Mouse (Mus musculus) E14TG2a.4 (cell line): Measurements from ENCODE around the gene Csf2.
"Not testable (repeated sequence)": the region's sequence is repeated elsewhere in the genome, so short reads cannot be mapped to it uniquely, and the experiment has no call there.

Experiments used
- H3K27me3 ChIP-seq: 2 replicates; pipeline ENCODE4 v1.6.1; 2014; ENCODE audit warnings: low read length, control low read depth; ENCODE audit not compliant: insufficient read depth
- H3K36me3 ChIP-seq: 2 replicates; pipeline ENCODE4 v1.6.1; 2014; ENCODE audit warnings: low read length, control low read depth; ENCODE audit not compliant: insufficient read depth
- H3K4me1 ChIP-seq: replicated peaks from 2 replicates; pipeline ENCODE4 v1.6.1; 2014; ENCODE audit warnings: low read depth, low read length, control low read depth
- H3K4me3 ChIP-seq: replicated peaks from 2 replicates; pipeline ENCODE4 v1.5.1; 2014; ENCODE audit warnings: mild to moderate bottlenecking, low read length
- H3K9me3 ChIP-seq: 2 replicates; pipeline ENCODE4 v1.6.1; 2014; ENCODE audit warnings: low read length, control low read depth
- CTCF ChIP-seq: conservative IDR thresholded peaks from 2 replicates; pipeline ENCODE4 v1.5.1; 2014; ENCODE audit warnings: low read length
- NANOG ChIP-seq: IDR thresholded peaks from 2 replicates; pipeline ENCODE4 v1.6.1; 2014; ENCODE audit warnings: borderline replicate concordance, low read length, mixed read lengths
- POU5F1 ChIP-seq: IDR thresholded peaks from 2 replicates; pipeline ENCODE4 v1.6.1; 2014; ENCODE audit warnings: low read length, borderline replicate concordance

Gene Csf2

GRCm38 (mm10) chr11:54248940-54249717 is at the start of gene Csf2:
Gene Csf2 (minus strand): TSS chr11:54249667.
- H3K4me3 ChIP-seq, result no peak within 1 kb of the TSS
- peaks cover 5% of the 10 kb centered on the region; the same call in 1 of the 2 replicates for H3K27me3 ChIP-seq
- TF ChIP-seq POU5F1 (no peak), CTCF (no peak), NANOG (no peak)
- H3K36me3 ChIP-seq, result no peaks in the 10 kb centered on the region
- peaks cover 6% of the 10 kb centered on the region; the same call in 1 of the 2 replicates for H3K4me1 ChIP-seq
- H3K9me3 ChIP-seq, result no peaks in the 10 kb centered on the region

DNA sequence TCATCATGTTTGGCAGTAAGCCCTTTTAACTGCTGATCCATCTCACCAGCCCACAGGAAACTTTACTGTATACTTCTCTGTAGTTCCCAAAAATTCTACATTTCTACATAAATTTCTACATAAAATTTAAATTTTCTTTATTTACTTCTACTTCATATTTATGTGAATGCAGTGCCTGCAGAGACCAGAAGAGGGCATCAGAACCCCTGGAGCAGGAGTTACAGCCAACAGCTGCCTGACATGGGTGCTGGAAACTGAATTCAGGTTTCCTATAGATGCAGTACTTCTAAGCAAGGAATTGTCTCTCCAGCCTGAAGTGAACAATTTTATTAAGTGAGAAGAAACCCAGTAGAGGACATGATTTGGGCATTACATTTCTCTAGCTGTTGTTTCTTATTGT is 49.3 kb upstream of the Csf2 start:
- TF ChIP-seq CTCF, result peak; percentile 80
- no peak for TF ChIP-seq NANOG
- TF ChIP-seq POU5F1, result no peak
- no peaks in the 10 kb centered on the region for H3K36me3 ChIP-seq
- H3K4me1 ChIP-seq, result peaks cover 4% of the 10 kb centered on the region
- no peak overlapping the region for H3K4me3 ChIP-seq
- H3K9me3 ChIP-seq, result peaks cover 3% of the 10 kb centered on the region; the same call in 1 of the 2 replicates
- peaks cover 12% of the 10 kb centered on the region; the same call in 1 of the 2 replicates for H3K27me3 ChIP-seq

- H3K9me3 ChIP-seq, H3K4me3 ChIP-seq, H3K36me3 ChIP-seq, H3K27me3 ChIP-seq, H3K4me1 ChIP-seq: not testable (repeated sequence)
Observed at GRCm38 (mm10) chr11:54297471-54297870, 48.0 kb upstream of the Csf2 start.

GRCm38 (mm10) chr11:54296734-54297133 is 47.3 kb upstream of the Csf2 start:
- Histone ChIP-seq H3K27me3 (peaks cover 1% of the 10 kb centered on the region; the same call in 1 of the 2 replicates), H3K4me1 (no peaks in the 10 kb centered on the region), H3K9me3 (peaks cover 3% of the 10 kb centered on the region; the same call in 1 of the 2 replicates), H3K36me3 (no peaks in the 10 kb centered on the region), H3K4me3 (no peak overlapping the region)
- TF ChIP-seq CTCF, result no peak
- no peak for TF ChIP-seq NANOG
- no peak for TF ChIP-seq POU5F1

GRCm38 (mm10) chr11:54295971-54296370 is 46.5 kb upstream of the Csf2 start:
- H3K36me3 ChIP-seq, result no peaks in the 10 kb centered on the region
- peaks cover 3% of the 10 kb centered on the region; the same call in 1 of the 2 replicates for H3K9me3 ChIP-seq
- no peaks in the 10 kb centered on the region for H3K4me1 ChIP-seq
- H3K27me3 ChIP-seq, result no peaks in the 10 kb centered on the region
- no peak overlapping the region for H3K4me3 ChIP-seq
- TF ChIP-seq POU5F1 (no peak), NANOG (no peak), CTCF (no peak)

DNA sequence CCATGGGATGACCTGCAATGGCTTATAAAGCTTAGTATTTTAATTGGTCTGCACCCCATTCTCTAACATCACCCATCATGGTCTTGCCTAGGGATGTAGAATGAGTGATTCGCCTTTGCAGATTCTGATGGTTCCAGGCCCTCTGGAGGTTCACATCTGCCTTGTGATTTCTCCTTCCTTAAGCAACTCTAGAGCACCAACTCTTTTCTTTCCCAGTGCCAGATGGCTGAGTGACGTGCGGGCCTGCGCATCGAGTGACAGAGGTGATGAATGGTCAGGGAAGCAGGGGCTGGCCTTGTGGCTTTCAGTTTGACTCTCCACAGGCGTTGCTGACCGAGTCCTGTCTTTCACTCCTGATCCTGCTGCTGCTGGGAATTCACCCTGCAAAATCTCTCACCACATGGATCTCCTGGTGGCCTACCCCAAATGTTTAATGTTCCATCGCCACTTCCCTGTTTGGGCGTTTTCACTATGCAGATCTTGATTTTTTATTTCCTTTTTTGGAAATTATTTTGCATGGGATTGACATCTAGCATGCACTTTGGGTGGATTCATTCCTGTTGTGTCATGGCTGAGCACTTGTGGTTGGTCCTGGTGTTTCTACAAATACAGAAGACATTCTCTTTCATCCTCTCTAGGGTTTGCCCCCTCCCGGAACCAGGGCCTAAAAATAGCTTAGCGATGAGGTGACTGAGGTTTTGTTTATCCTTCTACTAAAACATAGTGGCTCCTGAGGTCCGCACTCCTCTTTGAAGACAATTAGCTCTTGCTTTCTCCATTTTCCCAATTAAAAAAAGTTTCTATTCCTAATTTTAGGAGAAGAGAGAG is 44.7 kb upstream of the Csf2 start:
- Histone ChIP-seq H3K27me3 (no peaks in the 10 kb centered on the region), H3K4me1 (no peaks in the 10 kb centered on the region), H3K4me3 (no peak overlapping the region), H3K36me3 (no peaks in the 10 kb centered on the region), H3K9me3 (peaks cover 3% of the 10 kb centered on the region; the same call in 1 of the 2 replicates)
- TF ChIP-seq NANOG (no peak), POU5F1 (no peak), CTCF (no peak)

GRCm38 (mm10) chr11:54292163-54292562 is 42.7 kb upstream of the Csf2 start:
- Histone ChIP-seq H3K4me1 (no peaks in the 10 kb centered on the region), H3K36me3 (no peaks in the 10 kb centered on the region), H3K9me3 (0 out of 2 replicates have a peak, but pooled peaks cover under 1% of the 10 kb centered on the region), H3K27me3 (no peaks in the 10 kb centered on the region), H3K4me3 (no peak overlapping the region)
- TF ChIP-seq NANOG, result no peak
- TF ChIP-seq CTCF, result no peak
- no peak for TF ChIP-seq POU5F1

DNA sequence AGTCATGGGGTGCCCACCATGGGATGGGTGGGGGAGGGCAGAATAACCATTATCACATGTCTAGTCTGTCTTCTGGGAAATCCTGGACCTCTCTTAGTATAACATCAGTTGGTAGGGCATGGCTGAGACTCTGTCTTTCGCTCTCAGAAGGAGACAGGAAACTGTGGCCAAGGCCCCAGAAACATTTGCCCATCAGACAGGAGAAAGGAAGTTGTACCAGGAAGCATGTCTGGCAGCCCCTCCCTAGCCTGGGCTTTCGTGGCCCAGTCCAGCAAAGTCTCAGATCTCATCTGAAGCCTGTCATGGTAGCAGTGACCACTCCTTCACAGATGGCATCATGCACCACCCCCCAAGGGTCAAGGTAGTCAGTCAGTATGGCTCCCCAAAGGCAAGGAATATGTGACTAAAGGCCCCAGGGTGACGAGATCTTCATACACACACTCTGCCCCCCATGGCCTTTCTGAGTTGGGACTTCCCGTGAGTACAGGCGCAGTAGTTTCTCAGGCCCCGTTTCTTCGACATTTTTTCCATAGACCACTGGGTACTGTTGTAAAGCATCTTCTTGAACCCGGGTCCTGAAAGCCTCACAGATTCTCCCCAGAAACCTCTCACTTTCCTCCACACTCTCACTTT is 38.5 kb upstream of the Csf2 start:
- TF ChIP-seq NANOG, result no peak
- TF ChIP-seq CTCF, result no peak
- TF ChIP-seq POU5F1, result no peak
- Histone ChIP-seq H3K27me3 (no peaks in the 10 kb centered on the region), H3K36me3 (no peaks in the 10 kb centered on the region), H3K4me1 (no peaks in the 10 kb centered on the region), H3K9me3 (no peaks in the 10 kb centered on the region), H3K4me3 (no peak overlapping the region)
